Mouse (Mus musculus): ENCODE results near the gene 1700025C18Rik. TPM values are rescaled to one million over a fixed set of nuclear protein-coding genes. Genes with fewer than 3 reads are reported as not detected.

Gene 1700025C18Rik
- not detected for total RNA-seq (2021)
- long read RNA-seq, experiment 1: 0 reads
- long read RNA-seq, experiment 2: 0 reads

DNA sequence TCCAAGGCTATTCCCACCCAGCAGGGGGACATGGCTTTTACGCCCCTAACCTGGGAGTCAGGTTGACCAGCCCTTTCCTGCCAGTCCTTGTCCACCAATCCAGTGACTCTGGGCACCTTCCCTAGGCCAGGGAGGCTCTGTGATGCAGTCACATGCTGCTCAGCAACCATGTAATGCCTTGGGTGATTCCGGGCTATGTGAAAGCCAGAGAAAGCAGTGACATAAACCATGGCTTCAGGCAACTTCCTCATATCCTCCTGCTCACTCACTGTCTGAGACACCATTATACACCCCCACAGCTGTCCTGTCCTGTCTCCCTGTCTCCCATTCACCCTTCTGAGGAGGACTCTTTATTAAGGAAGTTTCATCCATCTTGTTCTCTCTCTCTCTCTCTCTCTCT, at the start of gene 1700025C18Rik:
TSS of gene 1700025C18Rik (minus strand) at position 101 of the 400 bp plus-strand sequence.
- intact Hi-C loops (cut with DNase I): no loop called here
- DNase-seq: no peak

DNA sequence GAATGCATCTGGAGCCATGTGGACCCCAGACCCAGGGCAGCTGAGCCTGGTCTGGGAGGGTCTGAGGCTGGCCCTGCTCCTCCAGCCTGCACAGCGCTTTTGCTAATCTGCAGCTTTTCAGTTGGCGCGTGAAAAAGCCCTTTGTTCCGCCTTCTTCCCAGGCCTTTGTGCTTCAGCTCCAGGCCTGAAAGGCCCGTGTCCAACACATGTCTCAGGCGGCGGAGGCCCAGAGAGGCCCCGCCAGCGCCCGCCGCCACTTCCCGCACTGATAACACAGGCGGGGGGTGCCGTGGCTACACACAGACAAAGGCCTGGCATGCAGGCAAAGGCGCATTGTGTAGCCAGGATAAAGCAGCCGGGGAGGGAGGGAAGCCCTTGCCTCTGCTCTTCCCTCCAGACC, 45.5 kb upstream of the 1700025C18Rik start:
- no peak for DNase-seq
- intact Hi-C loops (cut with DNase I): no loop called here

DNA sequence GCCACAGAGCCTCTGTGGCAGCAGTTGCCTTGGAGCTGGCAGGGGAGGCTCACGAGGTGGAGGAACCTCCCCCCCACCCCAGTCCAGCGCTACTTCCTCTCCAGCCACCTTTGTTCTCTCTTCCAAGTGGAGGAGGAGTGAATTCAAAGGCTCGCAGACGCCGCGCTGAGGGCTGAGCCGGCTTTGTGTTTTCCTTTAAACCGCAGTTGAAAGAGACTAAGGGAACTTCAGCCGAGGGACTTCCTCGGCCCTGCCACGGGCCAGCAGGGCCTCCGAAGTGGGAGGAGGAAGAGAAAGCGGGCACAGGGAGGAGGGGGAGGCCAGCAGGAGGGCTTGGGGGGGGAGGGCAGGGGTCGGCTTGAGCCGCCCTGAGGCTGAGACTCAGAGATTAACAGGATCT, 43.0 kb upstream of the 1700025C18Rik start:
- DNase-seq: no peak
- intact Hi-C loops (cut with DNase I): no loop called here

DNA sequence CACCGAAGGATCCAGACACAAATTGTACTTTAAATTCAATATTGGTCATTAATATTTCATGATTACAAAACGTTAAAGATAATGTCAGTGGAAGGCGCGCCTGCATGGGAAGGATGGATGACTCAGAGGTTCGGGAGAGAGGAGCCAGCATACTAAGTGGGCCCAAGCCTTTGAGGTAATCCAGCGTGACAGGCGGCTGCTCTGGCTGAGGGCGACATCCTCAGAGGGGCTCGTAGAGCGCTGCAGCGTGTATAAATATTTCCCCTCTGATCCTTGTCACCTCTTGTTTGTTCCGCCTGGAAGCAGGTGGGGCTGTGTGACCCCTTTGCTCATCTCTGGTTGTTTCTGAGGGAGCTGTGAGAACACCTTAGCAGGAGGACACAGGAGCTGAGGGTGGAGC, 40.9 kb upstream of the 1700025C18Rik start:
- no peak for DNase-seq
- intact Hi-C loops (cut with DNase I): no loop called here

DNA sequence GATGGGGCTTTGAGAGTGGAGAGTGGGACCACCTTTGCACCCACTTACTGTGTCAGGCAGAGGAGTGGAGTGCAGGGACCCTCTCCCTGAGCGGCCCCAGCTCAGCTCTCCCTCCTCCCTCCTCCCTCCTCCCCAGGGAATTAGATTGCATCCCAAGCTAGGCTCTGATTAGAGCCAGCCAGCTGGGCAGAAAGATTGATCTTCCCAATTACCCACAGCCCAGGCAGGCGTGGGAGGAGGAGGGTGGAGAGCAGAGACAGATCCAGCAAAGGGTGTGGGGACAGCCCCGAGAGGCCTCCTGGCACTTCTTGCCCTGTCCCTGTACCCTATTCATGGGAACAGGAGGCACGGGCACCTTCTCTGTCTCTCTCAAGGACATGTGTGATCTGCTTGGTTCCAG, 38.6 kb upstream of the 1700025C18Rik start:
- DNase-seq: no peak
- intact Hi-C loops (cut with DNase I): no loop called here

DNA sequence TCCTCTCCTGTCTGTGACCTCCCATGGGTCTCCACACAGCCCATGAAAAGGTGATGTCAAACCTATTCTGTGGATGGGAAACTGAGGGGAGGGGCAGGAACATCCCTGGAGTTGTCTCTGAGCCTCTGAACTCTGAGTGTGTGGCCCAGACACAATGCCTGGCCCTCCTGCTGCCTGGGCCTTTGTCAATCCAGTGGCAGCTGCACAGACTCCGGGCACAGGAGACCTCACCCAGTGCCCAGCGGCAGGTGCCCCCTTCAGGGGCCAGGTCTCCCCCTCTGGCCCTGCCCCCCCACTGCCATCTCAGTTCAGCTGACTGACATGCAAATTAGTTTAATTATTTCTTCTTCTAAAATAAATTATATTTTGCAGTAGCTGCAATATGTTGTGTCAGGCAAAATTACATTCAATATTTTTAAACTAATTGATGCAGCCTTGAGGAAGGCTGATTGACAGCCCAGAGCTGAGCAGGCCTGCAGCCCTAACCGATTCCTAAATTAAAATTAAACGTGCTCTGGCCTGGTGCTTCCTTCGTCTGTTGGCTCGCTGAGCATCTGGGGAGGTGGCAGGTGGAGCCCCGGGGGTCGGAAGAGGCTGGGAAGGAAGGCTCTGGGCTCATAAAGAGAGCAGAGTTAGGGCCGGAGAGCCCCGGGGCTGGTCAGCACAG, 36.5 kb upstream of the 1700025C18Rik start:
- DNase-seq: no peak
- intact Hi-C loops (cut with DNase I): no loop called here

DNA sequence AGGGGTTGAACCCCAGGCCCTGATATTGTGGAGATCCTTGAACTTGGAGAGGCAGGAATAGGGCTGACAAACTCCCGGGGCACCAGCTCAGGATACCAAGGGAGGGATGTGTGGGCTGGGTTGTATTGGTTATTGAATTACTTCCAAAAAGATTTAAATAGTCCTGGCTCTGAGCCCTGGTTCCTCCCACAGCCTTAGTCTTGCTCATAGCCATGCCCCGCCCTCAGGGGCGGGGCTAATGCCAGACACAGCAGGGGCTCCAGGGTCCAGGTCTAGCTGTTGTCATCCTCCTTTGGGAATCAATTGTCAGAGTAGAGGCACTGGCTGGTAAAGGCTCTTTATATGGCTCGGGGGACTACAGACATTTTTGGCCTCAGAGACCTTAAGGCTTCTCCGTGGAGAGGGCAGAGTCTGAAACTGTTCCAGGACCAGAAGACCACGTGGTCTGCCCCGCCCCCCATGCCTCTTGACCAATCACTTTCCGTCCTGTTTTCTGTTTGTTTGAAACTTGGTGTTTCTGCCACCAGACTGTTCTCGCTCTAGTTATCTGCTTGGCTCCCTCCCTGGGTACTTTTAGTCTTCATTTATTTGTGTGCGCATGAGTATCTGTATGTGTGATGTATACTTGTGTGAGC, 30.8 kb upstream of the 1700025C18Rik start:
- no peak for DNase-seq
- intact Hi-C loops (cut with DNase I): no loop called here

DNA sequence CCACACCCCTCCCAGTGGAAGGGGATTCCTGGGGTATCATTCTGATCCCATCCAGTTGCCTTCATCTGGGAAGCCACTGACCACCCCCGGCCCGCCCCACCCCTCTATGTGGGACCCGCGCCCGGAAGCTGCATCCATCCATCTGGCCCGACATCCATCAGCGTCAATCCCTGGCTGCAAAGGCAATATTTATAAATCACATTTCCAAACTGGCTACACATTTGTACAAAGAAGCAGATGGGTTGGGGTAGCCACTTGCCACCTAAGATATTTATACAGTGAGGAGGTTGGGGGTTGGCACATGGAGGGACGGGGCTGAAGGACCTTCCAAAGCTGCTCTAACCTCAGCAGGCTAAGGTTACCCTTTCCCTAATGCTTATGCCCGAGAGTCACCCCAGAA, 30.2 kb upstream of the 1700025C18Rik start:
- DNase-seq: no peak
- intact Hi-C loops (cut with DNase I): no loop called here

DNA sequence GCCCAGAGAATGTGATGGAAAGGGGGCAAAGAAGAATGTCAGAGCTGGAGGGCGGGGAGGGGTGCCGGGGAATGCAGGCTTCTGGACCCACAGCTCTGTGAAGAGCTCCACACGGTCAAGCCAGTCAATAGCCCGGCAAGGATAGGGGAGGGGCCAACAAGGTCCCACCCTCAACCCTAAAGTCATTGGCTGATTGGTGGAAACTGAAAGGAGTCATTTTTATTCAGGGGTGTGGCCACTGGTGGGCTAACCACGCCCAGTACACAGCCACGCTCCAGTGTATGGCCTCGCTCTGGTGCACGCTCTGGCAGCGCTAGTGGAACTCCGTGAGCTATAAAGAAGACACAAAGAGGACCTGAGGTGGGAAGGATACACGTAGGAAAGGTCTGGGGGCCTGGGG, 23.2 kb upstream of the 1700025C18Rik start:
- intact Hi-C loops (cut with DNase I): no loop called here
- DNase-seq: no peak

DNA sequence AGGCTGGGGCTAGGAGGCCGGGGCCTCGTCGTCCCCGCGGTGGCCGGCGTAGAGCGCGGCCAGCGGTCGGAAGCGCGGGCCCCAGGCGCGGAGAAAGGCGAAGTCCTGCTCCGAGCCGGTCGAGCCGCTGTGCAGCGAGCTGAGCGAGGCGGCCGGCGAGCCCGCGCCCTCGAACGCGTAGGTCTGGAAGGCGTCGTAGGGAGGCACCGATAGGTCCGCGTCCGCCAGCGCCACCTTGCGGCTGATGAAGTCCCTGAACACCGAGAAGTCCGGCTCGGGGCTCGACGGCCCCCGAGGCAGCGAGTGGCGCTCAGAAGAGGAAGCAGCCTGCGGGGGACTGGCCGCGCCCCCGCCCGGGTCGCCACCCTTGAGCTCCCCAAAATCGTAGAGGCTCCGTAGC, 21.6 kb upstream of the 1700025C18Rik start:
- DNase-seq: peak; percentile 73 to 78
- intact Hi-C loops (cut with DNase I): no loop called here

DNA sequence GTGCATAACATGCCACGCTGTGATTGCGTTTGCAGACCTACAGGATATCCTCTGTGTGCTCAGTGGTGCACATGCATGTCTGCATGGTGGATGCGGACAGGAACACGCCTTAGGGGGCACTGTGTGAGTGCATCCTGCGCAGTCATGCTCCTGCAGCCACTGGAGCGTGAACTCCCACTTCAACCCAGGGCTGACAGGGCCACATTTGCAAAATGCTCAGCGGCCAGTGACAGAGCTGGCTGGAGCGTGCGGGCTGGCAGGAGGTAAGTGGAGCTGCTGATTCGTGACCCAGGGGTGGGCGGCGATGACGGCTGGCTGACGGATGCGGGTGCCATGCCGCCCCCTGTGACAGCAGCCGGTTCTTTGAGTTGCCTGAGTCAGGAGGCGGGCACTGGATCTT, 16.0 kb upstream of the 1700025C18Rik start:
- no peak for DNase-seq
- intact Hi-C loops (cut with DNase I): no loop called here

DNA sequence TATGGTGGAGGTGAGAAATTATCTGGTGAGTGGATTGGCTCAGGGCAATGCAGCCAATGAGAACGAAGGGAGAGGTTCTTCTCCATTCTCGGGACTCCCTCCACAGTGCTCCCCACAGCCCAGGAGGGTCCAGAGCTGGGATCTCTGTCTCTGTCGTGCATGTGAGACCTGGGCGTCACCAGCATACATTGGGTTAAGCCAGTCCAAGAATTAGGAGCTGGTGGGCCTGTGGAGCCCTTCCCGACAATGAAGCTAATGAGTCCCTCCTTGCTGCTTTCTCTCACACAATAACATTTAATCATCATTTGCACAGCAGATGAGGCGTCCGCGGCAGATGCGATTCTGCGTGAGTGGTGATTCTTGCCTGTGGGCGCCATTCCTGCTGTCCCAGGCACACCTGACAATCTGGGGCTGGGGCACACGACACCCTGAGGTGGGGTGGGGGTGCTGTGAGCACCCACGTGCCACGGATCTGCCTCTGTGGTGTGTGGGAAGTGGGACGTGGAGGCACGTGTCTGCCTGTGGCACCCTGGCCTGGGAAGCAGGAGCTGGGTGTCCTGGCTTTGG, 15.0 kb upstream of the 1700025C18Rik start:
- intact Hi-C loops (cut with DNase I): no loop called here
- no peak for DNase-seq

DNA sequence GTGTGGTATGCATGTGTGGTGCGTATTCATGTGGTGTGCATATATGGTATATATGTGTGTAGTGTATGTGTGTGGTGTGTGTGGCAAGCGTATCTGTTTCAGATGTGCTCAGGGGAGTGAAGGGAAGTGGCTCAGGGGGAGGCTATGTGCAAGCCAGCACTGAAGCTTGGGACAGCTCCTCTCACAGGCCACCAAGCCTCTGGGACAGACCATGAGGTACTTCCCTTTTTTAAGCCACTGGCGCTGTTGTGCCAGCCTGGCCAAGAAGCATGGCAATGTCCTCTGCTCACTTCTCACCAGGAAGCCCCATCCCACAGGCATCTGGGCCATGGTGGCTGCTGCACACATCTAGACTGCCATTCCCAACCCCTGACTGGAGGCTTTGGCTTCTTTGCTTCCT, 12.4 kb upstream of the 1700025C18Rik start:
- DNase-seq: no peak
- intact Hi-C loops (cut with DNase I): no loop called here

DNA sequence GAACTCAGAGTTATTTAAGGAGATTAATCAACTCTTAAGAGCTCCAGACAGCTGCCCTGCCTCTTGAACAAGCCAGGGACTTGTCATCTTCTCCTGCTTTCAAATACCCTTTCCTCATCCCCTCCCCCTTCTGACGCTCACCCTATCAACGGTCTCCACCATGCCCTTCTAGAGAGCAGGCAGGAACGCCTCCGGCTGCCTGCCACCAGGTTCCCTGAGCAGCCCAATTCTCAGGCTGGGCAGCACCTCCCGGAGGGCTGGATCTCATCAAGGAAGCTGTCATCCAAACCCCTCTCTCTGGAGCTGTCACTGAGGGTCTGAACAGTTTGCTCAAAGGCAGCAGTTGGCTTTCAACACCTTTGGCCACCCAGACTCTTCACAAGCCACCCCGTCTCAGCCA, 10.2 kb upstream of the 1700025C18Rik start:
- DNase-seq: no peak
- intact Hi-C loops (cut with DNase I): no loop called here

DNA sequence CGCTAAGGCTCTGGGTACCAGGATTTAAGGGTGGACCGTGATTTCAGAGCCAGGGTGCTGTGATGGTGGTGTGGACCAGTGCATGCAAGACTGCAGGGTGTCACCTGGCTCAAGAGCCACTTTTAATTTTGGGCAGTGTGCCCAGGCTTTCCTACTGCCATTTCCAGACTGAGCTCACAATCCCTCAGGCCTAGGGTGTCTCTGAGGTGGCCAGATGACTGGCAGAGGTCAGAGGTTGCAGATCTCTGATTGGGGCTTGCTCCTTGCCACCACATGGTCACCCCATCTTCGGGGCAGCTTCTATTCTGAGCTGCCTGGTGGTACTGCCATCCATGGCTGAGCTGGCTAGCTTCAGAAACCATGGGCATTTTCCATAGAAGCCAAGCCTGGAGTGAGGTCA, 8.3 kb upstream of the 1700025C18Rik start:
- DNase-seq: no peak
- intact Hi-C loops (cut with DNase I): no loop called here

DNA sequence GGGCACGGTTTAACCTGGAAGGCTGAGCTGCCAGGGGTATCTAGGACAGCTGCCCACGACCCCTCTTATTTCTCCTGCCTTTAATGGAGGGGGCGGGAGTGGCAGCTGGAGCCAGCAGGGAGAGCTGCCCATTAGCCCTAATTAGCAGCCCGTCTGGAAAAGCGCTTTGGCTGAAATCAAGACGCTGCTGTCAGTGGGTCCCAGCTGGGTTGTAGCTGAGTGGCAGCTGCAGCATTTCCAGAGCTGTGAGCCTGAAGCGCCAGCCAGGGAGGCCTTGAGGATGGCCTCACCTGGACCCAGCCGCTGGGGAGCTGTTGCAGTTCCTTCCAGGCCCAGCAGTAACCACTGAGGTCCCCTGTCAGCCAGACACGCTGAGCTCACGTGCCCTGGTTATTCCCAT, 5.8 kb upstream of the 1700025C18Rik start:
- intact Hi-C loops (cut with DNase I): no loop called here
- no peak for DNase-seq

DNA sequence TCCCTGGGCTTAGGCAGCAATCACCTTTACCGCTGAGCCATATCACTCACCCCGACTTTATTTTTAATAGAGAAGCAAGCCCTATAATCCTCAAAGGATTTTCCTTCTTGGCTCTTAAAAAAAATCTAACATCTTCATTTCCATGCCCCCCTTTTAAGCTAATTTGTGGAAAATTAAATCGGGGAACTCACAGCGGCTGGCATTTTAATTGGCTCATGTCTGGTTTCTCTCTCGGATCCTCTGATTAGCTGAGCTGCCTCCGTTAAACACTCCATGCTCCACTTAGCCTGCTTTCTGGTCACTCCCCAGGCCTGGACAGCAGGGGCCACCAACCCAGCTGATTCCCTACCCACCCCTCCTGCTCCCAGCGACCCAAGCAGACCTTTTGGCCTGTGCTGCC, 1.8 kb upstream of the 1700025C18Rik start:
- DNase-seq: no peak
- intact Hi-C loops (cut with DNase I): no loop called here

DNA sequence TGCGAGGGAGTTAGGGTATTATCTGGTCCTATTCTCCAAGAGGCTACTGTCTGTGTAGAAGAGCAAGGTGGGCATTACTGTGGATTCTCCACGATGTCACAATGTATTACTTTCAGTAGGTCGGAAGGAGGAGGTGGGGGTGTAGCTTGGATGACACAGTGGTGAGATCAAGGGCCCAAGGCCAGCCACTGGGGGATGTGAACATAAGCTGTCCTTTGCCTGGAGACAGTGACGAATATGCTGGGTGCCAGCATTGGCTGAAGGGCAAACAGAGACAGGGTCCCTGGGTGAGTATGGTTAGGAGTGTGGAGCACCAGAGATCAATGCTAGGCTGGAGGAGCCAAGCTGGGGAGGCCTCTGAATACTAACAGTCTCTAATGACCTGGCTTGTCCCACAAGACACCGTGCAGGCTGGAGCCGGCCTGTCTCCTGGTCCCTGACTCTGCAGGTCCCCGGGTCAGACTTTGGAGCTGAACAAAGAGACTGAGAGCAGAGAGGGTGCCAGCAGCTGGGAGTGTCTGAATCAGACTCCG, 949 bp upstream of the 1700025C18Rik start:
- DNase-seq: no peak
- intact Hi-C loops (cut with DNase I): no loop called here

DNA sequence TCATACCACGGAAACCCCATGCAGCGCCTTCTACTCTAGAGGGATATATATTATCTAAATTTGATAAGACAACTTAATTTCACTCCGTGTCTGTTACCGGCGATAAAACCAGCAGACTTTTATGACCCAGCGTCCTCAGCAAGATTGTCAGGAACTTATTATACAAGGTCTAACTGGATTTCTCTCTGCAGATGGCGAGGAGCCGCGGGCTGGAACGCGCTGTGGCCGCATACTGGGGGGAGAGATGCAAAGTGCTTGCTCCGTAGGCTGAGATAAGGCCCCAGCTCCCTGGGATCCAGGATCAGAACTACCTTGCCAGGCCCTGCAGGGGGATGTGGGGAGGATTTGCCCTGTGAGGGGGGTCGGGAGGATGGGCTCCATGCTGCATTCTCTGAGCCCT, 1.1 kb downstream of the 1700025C18Rik start:
- DNase-seq: no peak
- intact Hi-C loops (cut with DNase I): no loop called here

DNA sequence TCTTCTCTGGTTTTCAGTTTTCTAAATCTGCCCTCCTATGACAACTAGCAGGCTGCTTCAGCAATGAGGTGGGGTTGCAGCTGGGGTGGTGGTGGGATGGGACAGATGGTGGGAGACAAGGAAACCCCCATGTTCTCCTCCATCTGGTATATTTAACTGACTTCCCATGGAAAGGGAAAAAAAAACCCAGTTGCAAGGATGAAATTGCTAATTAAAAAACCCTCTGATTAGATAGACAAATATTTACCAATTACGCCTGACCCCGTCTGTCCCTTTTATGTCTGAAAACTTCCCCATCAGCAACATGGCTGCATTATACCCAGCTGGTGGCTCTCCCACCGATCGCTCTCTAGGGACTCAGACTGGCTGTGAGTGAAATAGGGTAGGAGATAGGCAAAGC, 3.9 kb downstream of the 1700025C18Rik start:
- intact Hi-C loops (cut with DNase I): no loop called here
- DNase-seq: no peak

DNA sequence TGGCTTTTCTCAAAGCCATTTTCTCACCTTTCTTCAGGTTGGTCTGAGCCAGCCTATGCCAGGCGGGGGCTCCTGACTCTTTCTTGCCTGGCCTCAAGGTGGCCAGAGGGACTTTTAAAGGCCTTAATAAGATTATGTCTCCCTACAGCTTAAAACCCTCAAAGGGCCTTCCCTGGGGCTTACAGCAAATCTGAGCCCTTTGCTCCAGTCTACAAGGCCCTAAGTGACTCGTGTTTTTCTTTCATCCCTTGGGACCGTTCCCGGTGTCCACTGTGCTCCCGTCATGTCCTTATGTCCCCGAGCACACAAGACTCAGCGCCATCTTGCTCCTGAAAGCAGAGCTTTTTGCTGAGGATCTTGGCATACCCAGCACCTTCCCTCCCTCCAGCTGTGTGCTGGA, 9.3 kb downstream of the 1700025C18Rik start:
- intact Hi-C loops (cut with DNase I): no loop called here
- no peak for DNase-seq

DNA sequence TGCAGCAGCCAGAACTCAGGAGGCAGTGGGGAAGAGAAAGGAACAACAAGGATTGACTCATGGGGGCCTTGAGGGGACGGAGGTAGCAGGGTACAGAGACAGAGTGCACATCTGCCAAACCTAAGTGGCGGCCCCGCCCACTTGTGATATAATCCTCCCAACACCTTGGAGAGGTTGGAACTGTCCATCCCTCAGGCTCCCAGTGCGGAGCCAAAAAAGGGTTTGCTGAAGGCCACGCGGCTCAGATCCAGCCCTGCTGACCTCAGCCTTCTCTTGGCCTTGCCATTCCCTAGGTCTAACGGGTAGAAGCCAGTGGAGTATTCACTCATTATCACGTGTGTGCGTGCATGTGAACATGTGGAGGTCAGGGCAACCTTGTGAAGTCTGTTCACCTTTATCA, 9.9 kb downstream of the 1700025C18Rik start:
- intact Hi-C loops (cut with DNase I): no loop called here

More for the DNA sequence above, 9.9 kb downstream of the 1700025C18Rik start:
- no peak for DNase-seq
